Mouse (Mus musculus) forebrain, postnatal 0 days (tissue): Measurements from ENCODE around the gene Gm17509. TPM values are rescaled to one million over a fixed set of nuclear protein-coding genes. Genes with fewer than 3 reads are reported as not detected.

Experiments used
- ATAC-seq: fragments of 200-750 bp; cut with Nextera tagmentation; 2 replicates; pipeline ENCODE4 v1.8.0; 2017; ENCODE audit warnings: mild to moderate bottlenecking, moderate library complexity
- DNase-seq: peaks from one replicate; pipeline ENCODE4 v3.0.0-alpha.2; 2015
- H3K27ac ChIP-seq: fragments of 300-500 bp; sonication (generic); 2 replicates; pipeline ENCODE4 v1.5.1; 2014; ENCODE audit warnings: low read depth, mild to moderate bottlenecking, antibody characterized with exemption, low read length, moderate library complexity, mixed read lengths
- H3K27me3 ChIP-seq: fragments of 300-500 bp; sonication (generic); 2 replicates; pipeline ENCODE4 v1.6.1; 2014; ENCODE audit warnings: mild to moderate bottlenecking, low read length, mixed read lengths; ENCODE audit not compliant: insufficient read depth
- H3K36me3 ChIP-seq: fragments of 300-500 bp; sonication (generic); 2 replicates; pipeline ENCODE4 v1.6.1; 2014; ENCODE audit warnings: mild to moderate bottlenecking, moderate library complexity; ENCODE audit not compliant: insufficient read depth
- H3K4me1 ChIP-seq: fragments of 300-500 bp; sonication (generic); 2 replicates; pipeline ENCODE4 v1.6.1; 2014; ENCODE audit warnings: antibody characterized with exemption; ENCODE audit not compliant: insufficient read depth
- H3K4me2 ChIP-seq: fragments of 300-500 bp; sonication (generic); 2 replicates; pipeline ENCODE4 v1.6.1; 2014; ENCODE audit warnings: low read depth, mild to moderate bottlenecking, moderate library complexity
- H3K4me3 ChIP-seq: fragments of 300-500 bp; sonication (generic); 2 replicates; pipeline ENCODE4 v1.5.1; 2014; ENCODE audit warnings: low read depth, low read length, mixed read lengths
- H3K9ac ChIP-seq: fragments of 300-500 bp; sonication (generic); 2 replicates; pipeline ENCODE4 v1.6.1; 2014; ENCODE audit warnings: mild to moderate bottlenecking
- H3K9me3 ChIP-seq: fragments of 300-500 bp; sonication (generic); 2 replicates; pipeline ENCODE4 v1.6.1; 2016; ENCODE audit warnings: low read length
- CTCF ChIP-seq: sonication (generic); IDR thresholded peaks from 2 replicates; pipeline ENCODE4 v1.5.1; 2016; ENCODE audit warnings: antibody characterized with exemption, control low read depth, low read depth
- WGBS: fragments of 180-500 bp; shearing (Covaris S2); extraction: QIAGEN DNeasy Blood & Tissue Kit; methylation state at CpG from one replicate; pipeline ENCODE4 v1.1.7; 2014; 5-methylcytosine and 5-hydroxymethylcytosine counted together
- polyA plus RNA-seq: library from polyadenylated mRNA; unstranded; fragments of >200 nt; fragmentation: Nextera tagmentation; extraction: Ambion mirVana; gene quantifications from 2 replicates; pipeline ENCODE4 v1.2.1, GENCODE M21; 2015
- total RNA-seq: library from RNA; depleted of rRNA; stranded (reverse); fragments of >200 nt; gene quantifications from 2 replicates; pipeline ENCODE4 v1.2.3, GENCODE M21; 2014

Gm17509 gene
- total and polyA plus RNA-seq, 2 experiments from 2014 or later, result 0.07 to 0.33 TPM

DNA sequence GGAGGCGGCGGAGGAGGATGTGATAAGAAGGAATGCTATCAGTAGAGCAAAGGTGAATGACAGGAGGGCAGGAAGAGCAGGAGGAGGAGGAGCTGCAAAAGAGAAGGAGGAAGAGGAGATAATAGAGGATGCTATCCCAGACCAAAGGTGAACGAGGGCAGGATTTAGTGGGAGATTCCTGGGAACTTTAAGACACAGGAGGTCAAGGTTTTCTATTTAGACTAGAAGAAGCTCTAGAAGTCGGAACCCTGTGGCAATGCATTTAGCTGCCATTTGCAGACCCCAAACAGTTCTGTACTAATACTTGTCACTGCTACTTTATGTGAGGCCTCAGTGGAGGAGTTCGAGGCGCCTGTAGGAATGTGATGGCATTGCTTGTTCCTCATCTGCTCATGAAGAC, 12.6 kb downstream of the Gm17509 start, which contains the start of gene Emb:
Emb (plus strand) TSS at position 301 of the 400 bp plus-strand sequence.
- Histone ChIP-seq H3K9ac (no peak within 1 kb of the TSS), H3K9me3 (no peaks in the 10 kb centered on the region), H3K27me3 (no peaks in the 10 kb centered on the region), H3K4me1 (no peaks in the 10 kb centered on the region), H3K36me3 (no peaks in the 10 kb centered on the region), H3K4me3 (no peak within 1 kb of the TSS), H3K27ac (no peak within 1 kb of the TSS), H3K4me2 (no peak within 1 kb of the TSS)
- DNase-seq, result no peak
- WGBS, result 89% methylated on average over 6 of the region's 6 CpGs
- no peak for TF ChIP-seq CTCF
- no peak for ATAC-seq

DNA sequence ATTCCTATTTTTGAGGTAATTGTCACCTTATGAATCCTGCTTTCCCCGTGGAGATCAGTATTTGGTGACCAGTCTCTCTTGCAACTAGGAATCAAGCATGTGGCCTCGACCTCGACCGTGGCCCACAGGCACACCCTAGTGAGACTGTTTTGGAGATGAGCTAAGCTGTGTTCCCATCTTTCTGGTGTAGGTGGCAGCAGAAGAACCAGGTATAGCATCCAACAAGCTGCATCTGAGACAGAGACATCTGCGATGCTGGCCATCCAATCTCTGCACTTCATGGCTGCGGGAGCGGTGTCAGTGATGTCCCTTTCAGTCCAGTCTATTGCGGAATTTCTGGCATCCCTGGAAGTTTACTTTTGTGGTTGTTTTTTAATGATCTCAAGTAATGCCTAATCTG, 14.8 kb downstream of the Gm17509 start:
- Histone ChIP-seq H3K9ac (no peak overlapping the region), H3K4me2 (no peak overlapping the region), H3K36me3 (no peaks in the 10 kb centered on the region), H3K4me1 (no peaks in the 10 kb centered on the region), H3K9me3 (no peaks in the 10 kb centered on the region), H3K27me3 (no peaks in the 10 kb centered on the region), H3K27ac (no peak overlapping the region), H3K4me3 (no peak overlapping the region)
- no peak for DNase-seq
- no peak for TF ChIP-seq CTCF
- ATAC-seq, result no peak
- WGBS, result 93% methylated on average over 8 of the region's 8 CpGs

DNA sequence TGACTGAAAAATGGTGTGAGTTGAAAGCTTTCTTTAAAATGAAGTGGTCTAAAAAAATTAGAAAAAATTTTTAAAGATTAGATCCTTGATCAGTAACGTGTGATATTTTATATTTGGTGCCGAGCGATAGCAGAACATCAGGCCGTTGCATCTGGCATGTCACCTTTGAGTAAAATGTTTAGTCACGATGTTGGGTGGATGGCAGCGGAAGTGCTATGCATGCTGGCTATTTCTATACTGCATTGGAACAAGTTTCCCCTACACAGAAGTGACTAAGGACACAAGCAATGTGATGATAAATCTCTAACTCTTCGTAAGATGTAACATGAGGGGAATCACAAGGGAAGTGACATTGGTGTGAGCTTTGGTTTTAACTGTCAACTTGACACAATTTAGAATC, 16.2 kb downstream of the Gm17509 start:
- ATAC-seq (no peak), DNase-seq (no peak)
- H3K9me3 ChIP-seq, result no peaks in the 10 kb centered on the region
- no peaks in the 10 kb centered on the region for H3K36me3 ChIP-seq
- no peak overlapping the region for H3K9ac ChIP-seq
- H3K4me3 ChIP-seq, result no peak overlapping the region
- H3K4me2 ChIP-seq, result no peak overlapping the region
- no peak overlapping the region for H3K27ac ChIP-seq
- no peaks in the 10 kb centered on the region for H3K4me1 ChIP-seq
- no peaks in the 10 kb centered on the region for H3K27me3 ChIP-seq
- WGBS, result 93% methylated on average over 7 of the region's 7 CpGs
- no peak for TF ChIP-seq CTCF

DNA sequence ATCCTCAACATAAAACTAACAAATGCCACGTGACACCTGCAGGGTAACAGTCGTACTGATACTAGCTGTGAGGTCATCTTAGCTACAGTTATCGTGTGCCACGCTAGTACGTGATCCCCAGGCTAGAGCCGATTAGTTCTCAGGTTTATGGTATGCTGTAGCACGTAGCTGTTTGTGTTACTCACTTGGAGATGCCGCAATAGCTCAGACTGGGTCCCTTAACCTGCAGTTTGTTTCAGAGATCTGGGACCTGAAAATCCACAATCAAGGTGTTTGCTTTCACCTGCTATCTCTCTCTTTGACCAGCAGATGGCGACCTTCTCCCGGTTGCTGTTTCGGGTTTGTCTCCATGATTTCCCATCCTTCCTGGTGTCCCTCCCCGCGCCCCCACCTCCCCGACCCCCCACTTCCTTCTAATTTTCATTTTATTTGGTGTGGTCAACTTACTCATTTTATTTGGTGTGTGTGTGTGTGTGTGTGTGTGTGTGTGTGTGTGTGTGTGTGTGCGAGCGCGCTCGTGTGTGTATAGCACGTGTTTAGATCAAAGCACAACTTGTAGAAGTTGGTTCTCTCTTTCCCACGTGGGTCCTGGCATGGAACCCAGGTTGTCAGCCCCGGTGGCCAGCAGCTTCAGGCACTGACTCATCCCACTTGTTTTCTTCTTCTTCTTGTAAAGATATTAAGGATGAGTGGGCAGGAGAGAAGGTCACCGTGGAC, 18.0 kb downstream of the Gm17509 start:
- Histone ChIP-seq H3K9me3 (no peaks in the 10 kb centered on the region), H3K36me3 (no peaks in the 10 kb centered on the region), H3K27me3 (no peaks in the 10 kb centered on the region), H3K9ac (no peak overlapping the region), H3K4me3 (no peak overlapping the region), H3K4me2 (no peak overlapping the region), H3K4me1 (no peaks in the 10 kb centered on the region), H3K27ac (no peak overlapping the region)
- peak; percentile 70 for TF ChIP-seq CTCF
- DNase-seq, result peak; percentile 49
- ATAC-seq, result 0 out of 2 replicates have a peak, but pooled peaks have one; percentile 18
- 44% methylated on average over 22 of the region's 22 CpGs for WGBS

DNA sequence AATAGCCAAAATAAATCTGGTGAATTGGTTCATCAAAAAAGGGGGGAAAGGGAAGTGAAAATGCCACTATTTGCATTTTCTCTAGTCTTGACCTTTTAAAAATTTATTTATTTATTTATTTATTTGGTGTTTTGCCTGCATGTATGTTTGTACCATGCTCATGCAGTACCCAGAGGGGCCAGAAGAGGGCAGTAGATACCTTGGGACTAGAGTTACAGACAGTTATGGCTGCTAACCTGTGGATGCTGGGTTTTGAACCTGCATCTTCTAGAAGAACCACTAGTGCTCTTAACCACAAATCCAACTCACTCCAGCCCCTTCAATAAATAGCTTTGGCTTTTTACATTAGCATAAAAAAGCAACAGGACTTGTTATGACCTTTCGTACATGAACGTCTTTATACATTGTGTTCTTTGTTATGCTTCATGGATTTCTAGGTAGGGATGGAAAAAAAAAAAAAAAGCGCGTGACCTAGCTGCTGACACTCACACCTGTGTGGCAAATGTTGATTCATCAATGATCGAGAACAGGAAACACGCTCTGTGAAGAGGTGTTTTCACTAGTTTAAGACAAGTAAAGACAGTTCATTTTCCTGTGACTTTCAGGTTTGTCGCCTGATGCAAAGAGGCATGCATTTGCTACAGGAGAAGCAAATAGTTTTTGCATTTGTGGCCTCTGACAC, 22.3 kb downstream of the Gm17509 start:
- Histone ChIP-seq H3K4me3 (no peak overlapping the region), H3K36me3 (no peaks in the 10 kb centered on the region), H3K4me1 (no peaks in the 10 kb centered on the region), H3K27me3 (no peaks in the 10 kb centered on the region), H3K9me3 (no peaks in the 10 kb centered on the region), H3K27ac (no peak overlapping the region), H3K4me2 (no peak overlapping the region), H3K9ac (no peak overlapping the region)
- DNase-seq (peak; percentile 66), ATAC-seq (no peak)
- 94% methylated on average over 7 of the region's 7 CpGs for WGBS
- TF ChIP-seq CTCF, result peak; percentile 71

DNA sequence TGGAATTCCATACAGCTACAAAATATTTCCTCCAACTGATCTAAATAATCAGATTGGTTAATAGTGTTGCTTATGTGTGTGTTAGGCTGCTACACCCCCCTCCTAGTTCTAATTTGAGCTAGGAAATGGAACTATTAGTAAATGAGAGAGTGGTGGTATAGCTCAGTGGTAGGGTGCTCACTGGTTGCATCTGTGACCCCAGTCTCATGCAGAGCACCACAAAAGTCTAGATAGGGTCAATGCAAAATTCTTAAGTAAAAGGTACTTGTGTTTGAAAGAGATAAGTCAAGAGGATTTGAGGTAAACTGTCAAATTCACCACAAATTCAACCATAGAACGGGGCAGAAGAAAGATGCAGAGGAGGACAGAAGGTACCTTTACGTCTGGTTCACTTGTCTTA, 23.2 kb downstream of the Gm17509 start:
- no peak overlapping the region for H3K9ac ChIP-seq

More for the DNA sequence above, 23.2 kb downstream of the Gm17509 start:
- H3K4me2 ChIP-seq, result no peak overlapping the region
- no peaks in the 10 kb centered on the region for H3K27me3 ChIP-seq
- TF ChIP-seq CTCF, result no peak
- no peaks in the 10 kb centered on the region for H3K4me1 ChIP-seq
- no peaks in the 10 kb centered on the region for H3K9me3 ChIP-seq
- WGBS, result 98% methylated on average over 2 of the region's 2 CpGs
- no peaks in the 10 kb centered on the region for H3K36me3 ChIP-seq
- H3K27ac ChIP-seq, result no peak overlapping the region
- H3K4me3 ChIP-seq, result no peak overlapping the region
- ATAC-seq (no peak), DNase-seq (no peak)
